ENCODE assay signal across 8 mouse cellular contexts in the genomic region with DNA sequence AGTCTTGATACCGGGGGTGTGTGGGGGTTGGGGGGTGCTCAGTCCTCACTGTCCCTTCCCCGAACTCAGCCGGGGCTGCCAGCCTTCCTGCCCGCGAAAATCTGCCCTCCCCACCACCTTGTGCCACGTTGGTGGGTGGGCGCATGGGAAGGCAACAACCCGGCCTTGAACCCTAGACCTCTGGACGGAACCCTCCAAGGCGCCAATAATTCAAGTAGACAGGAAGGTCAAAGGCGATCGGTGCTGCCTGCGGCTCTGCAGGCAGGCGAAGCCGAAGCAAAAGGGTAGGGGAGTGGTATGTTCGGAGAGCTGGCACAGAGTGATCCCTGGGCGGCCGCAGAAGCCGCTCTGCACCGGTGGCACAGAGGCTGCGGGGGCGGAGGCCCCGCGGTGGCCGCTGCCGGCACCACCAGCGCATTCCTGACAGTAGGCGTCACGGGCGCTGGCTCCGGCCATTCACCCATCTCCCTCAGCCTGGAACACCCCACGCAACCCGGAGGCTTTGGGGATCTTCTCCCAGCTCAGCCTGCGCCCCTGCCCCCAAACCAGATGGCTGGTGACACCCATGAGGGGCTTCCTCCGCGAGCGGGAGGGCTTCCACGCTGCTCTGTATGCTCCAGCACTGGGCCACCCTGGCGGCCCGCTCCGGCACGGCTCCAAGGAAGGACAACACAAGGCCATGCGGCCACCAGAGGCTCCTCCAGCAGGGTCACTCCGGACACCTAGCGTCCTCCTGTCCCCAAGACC. TPM values are rescaled to one million over a fixed set of nuclear protein-coding genes. Genes with fewer than 3 reads are reported as not detected.
A peak's percentile ranks its signal among the peaks of the same experiment; 100 is the strongest.
DNase-seq lines count a peak whose midpoint lies in the region; ATAC-seq lines count a peak whose summit lies in the region.

No protein-coding gene starts in this region.

- no peaks in the 10 kb centered on the region for H3K36me3 ChIP-seq in hindbrain, embryonic 16.5 days (ENCODE audit: control insufficient read depth, insufficient read depth, low read length)

- no peaks in the 10 kb centered on the region for H3K27me3 ChIP-seq in hindbrain, embryonic 16.5 days (replicated peaks; ENCODE audit: control insufficient read depth, insufficient read depth, low read length)

- H3K27ac ChIP-seq in hindbrain, embryonic 16.5 days (ENCODE audit: low read depth, low read length): peak overlapping the region; percentile 93

- peak overlapping the region; percentile 93 for H3K4me3 ChIP-seq in hindbrain, embryonic 16.5 days (ENCODE audit: low read length)

- peak overlapping the region; percentile 98 for H3K9ac ChIP-seq in hindbrain, embryonic 16.5 days (ENCODE audit: low read depth, low read length)

- DNase-seq in adrenal gland, adult (ENCODE audit: inconsistent age in 2 of 2, low spot score in 1 of 2): peak; percentile 92 to 96
- DNase-seq in gastrocnemius, postnatal 10 days: peak; percentile 81
- peak; percentile 54 to 61 for DNase-seq in left cerebral cortex, adult 8-10 months (ENCODE audit: low spot score in 2 of 2)
- peak; percentile 88 to 90 for DNase-seq in lung, postnatal 4 days
- DNase-seq in retina, postnatal 7 days (ENCODE audit: low read depth, low spot score): peak; percentile 57
- peak; percentile 85 for DNase-seq in urinary bladder, postnatal 14 days (ENCODE audit: low spot score)

- no peaks in the 10 kb centered on the region for H3K9me3 ChIP-seq in hindbrain, embryonic 16.5 days (ENCODE audit: control insufficient read depth, low read length)

- ATAC-seq in common myeloid progenitor, adult 5-6 weeks (replicated peaks; ENCODE audit: low read depth, poor library complexity, severe bottlenecking): peak; percentile 43
- peak; percentile 63 for ATAC-seq in hindbrain, embryonic 16.5 days

- 0% methylated on average over 42 of the region's 45 CpGs for WGBS in hindbrain, embryonic 16.5 days

- H3K4me1 ChIP-seq in hindbrain, embryonic 16.5 days (ENCODE audit: control insufficient read depth, insufficient read depth, low read depth, low read length): peaks cover 20% of the 10 kb centered on the region

- peak overlapping the region; percentile 59 for H3K4me2 ChIP-seq in hindbrain, embryonic 16.5 days (ENCODE audit: low read length)

RNA-seq across cellular contexts. Expression of a gene that starts 1.4 kb away (rescaled TPM):
- 0.91 and 1.9 TPM in 2 replicates for total RNA-seq in common myeloid progenitor, adult 5-6 weeks (2017)
- total RNA-seq in gastrocnemius, postnatal 10 days (2021): 10 to 100 TPM; 17.8 to 23.4 TPM
- 82.6 and 106 TPM in 2 replicates for polyA plus RNA-seq in hindbrain, embryonic 16.5 days (2015; fragmentation: Nextera tagmentation; extraction: Ambion mirVana)
- total RNA-seq in left cerebral cortex, adult 8-10 months (2022): 10 to 100 TPM; 12.7 to 15.4 (median 13.9) TPM

Comparison
In these comparisons a context has a peak if more than half of its experiments do, and no peak if none do; other contexts are left out.
1. Peak in every context shown above with its lines: DNase-seq, ATAC-seq, H3K4me3 ChIP-seq and H3K27ac ChIP-seq.